Mouse (Mus musculus): ENCODE measurements around the gene Fam155a. TPM values are rescaled to one million over a fixed set of nuclear protein-coding genes. Genes with fewer than 3 reads are reported as not detected.

Fam155a gene
- total RNA-seq, 2 experiments from 2014 or later, result 0.75 to 1.0 TPM

GRCm38 (mm10) chr8:9174865-9175565, 595.9 kb downstream of the Fam155a start:
- DNase-seq, result peak; percentile 76

DNA sequence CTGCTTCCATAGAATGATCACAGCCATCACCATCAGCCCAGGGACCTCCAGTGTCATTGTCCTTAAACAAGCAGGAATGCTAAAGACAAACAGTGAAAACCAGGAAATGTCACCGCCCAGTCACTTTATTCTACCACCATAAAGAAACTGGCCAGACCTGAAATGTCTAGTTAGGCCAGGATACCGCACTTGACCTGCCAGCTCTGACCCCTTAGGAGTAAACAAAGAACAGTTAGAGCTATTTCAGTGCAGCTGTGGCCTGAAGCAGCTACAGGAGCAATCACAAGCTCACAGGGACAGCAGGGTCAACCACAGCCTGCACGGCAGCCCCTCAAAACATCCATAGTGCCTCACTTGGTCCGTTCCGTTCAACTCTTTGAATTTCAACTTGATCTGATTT, 599.1 kb downstream of the Fam155a start:
- no peak for DNase-seq

DNA sequence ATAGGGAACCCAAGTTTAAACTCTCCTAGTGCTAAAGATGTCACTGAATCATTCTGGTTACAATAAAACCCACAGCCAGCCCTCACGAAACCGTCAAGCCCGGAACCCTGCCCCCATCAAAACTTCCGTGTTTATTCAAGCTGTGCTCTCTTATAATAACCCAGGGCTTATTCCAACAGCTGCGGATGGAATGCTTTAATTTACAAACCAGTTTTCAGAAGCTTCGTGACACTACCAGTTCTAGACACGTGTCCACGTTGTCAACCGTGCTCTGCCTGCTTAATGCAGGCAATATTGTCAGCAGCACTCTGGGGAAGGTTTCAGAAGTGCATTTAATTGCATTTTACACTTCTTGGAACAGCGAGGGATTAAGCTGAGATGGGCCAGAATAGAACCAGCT, 603.0 kb downstream of the Fam155a start:
- no peak for DNase-seq

GRCm38 (mm10) chr8:9161606-9162005, 609.4 kb downstream of the Fam155a start:
- DNase-seq, result no peak

DNA sequence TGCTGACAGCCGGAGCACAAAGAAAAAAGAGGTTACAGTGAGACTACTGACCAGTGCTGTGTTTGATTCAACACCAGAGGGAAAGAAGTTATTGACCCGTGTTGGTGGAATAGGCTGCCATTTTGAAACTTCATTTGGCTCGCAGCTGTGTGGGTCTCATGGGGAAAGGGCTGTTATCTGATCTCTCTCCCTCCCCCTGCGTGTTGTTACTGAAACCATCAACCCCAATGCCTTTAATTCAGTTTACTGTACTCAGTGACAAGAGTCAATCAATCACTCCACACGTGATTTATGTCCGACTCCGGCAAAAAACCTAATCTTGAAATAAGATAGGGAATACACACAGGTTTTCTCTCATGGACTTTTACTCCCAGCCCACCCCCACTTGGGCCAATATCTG, 611.6 kb downstream of the Fam155a start:
- DNase-seq, result no peak

DNA sequence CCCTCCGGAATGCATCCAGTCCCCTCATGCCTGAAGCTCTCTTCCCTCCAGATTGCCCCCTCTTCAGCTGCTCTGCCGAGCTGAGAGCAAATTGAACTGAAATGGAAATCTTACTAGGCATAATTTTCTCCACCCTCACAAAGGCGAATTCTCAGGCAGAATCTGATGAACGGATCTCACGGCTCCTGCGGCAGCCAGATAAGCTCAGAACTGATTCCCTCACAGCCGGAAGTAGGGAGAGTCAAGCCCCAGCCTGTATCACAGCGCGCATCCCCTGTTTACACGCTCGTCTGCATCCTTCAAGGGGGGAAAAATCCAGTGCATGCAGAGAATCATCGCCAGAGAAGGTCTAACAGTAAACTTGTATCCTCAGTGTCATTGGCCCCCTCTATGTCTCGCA, 612.3 kb downstream of the Fam155a start:
- no peak for DNase-seq

DNA sequence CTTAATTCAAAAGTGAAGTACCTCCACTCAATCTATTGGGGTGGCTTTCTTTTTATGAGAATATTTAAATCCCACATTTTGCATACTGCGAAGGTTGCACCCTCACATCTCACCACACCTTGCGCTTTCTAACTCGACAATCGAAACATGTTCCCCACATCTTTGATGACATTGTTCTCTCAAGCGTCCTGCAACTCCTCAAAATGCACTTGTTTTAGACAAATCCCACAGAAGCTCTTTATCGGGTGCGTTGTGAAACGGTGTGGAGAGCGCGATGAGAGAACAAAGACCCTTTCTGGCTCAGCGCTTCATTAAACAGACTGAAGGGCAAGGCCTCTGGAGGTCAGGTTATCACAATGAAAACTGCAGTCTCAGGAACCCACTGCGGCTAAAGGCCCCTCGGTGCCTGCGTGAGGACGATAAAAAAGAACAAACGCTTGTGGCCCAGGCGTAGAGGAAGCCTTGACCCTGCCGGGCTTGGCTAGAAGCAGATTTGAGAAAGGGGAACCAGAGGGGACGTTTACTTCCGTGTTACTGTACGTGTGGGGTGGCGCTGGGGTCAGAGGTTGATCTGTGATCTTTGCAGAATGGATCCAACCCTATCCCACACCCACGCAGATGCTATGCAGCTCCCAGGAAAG, 613.7 kb downstream of the Fam155a start:
- DNase-seq, result no peak

Small RNA genes within 50 kb of the gene (microRNA-seq; reads per million reads assigned to microRNA genes)
- 0 reads per million in 2 experiments for gene Gm47312

Other genes starting within 250 kb of the Fam155a start
- gene Gm10217, start 93.1 kb upstream of the Fam155a start, total RNA-seq (2021), result not detected
- gene Lig4, start 206.5 kb upstream of the Fam155a start, total RNA-seq (2021), result 1 to 10 TPM; 3.3 to 4.6 TPM
- 10 to 100 TPM; 12.5 to 13.5 TPM for gene Abhd13, start 206.5 kb upstream of the Fam155a start, total RNA-seq (2021)
- gene Tnfsf13b, start 235.3 kb upstream of the Fam155a start, total RNA-seq (2021), result under 1 TPM; 0.54 to 0.88 TPM